Mouse (Mus musculus): ENCODE data around the gene Psmb1. TPM values are rescaled to one million over a fixed set of nuclear protein-coding genes. Genes with fewer than 3 reads are reported as not detected.

Gene Psmb1
- total RNA-seq (2023) = 100 to 1,000 TPM; 129 to 136 TPM

GRCm38 (mm10) chr17:15499656-15500394 lies at the start of gene Psmb1, which contains the start of gene Tbp:
Gene Psmb1 (minus strand): TSS chr17:15499751.
Gene Tbp (plus strand): TSS chr17:15499888.

GRCm38 (mm10) chr17:15526986-15527810 lies 27.6 kb upstream of the Psmb1 start, which contains the start of gene Pdcd2:
Gene Pdcd2 (minus strand): TSS chr17:15527301.

Other genes with a start within 250 kb of the Psmb1 start
- 1 to 10 TPM in 1 of 2 experiments, under 1 TPM in 1; 0.52 to 1.7 TPM for gene Dll1, start 122.9 kb downstream of the Psmb1 start, total RNA-seq (2023)
- gene Fam120b, start 103.5 kb downstream of the Psmb1 start, total RNA-seq (2023) = 10 to 100 TPM; 36.7 to 37.5 TPM
- 10 to 100 TPM; 48.4 to 54.3 TPM for gene Tbp, start 137 bp upstream of the Psmb1 start, total RNA-seq (2023)
- gene Pdcd2, start 27.6 kb upstream of the Psmb1 start, total RNA-seq (2023) = 10 to 100 TPM; 48.9 to 59.4 TPM
- 10 to 100 TPM; 13.4 to 15.1 TPM for gene Prdm9, start 64.6 kb upstream of the Psmb1 start, total RNA-seq (2023)
- 100 to 1,000 TPM; 108 to 114 TPM for gene Chd1, start 205.2 kb upstream of the Psmb1 start, total RNA-seq (2023)